Mouse (Mus musculus) bone marrow, adult 2 months (tissue): Measurements from ENCODE around the gene Olfr1080.
"Not testable (repeated sequence)": the region's sequence is repeated elsewhere in the genome, so short reads cannot be mapped to it uniquely, and the experiment has no call there.

Experiments used
- CTCF ChIP-seq: fragments of 200-500 bp; IDR thresholded peaks from 2 replicates; pipeline ENCODE4 v1.5.1; 2011; ENCODE audit warnings: low read length, control low read depth; ENCODE audit not compliant: control insufficient read depth, insufficient read depth
- POLR2A ChIP-seq: fragments of 200-500 bp; IDR thresholded peaks from 2 replicates; pipeline ENCODE4 v1.6.1; 2011; ENCODE audit warnings: low read depth, mild to moderate bottlenecking, control low read depth, low read length, borderline replicate concordance; ENCODE audit not compliant: control insufficient read depth

GRCm38 (mm10) chr2:86598866-86599265, 40.8 kb upstream of the Olfr1080 start, which contains the start of gene Olfr1082:
- TF ChIP-seq CTCF, POLR2A: not testable (repeated sequence)
